Mouse (Mus musculus) hindbrain, embryonic 11.5 days (tissue): ENCODE data around the gene Kdf1. TPM values are rescaled to one million over a fixed set of nuclear protein-coding genes. Genes with fewer than 3 reads are reported as not detected.

Experiments
- ATAC-seq: fragments of 200-750 bp; cut with Nextera tagmentation; 2 replicates; pipeline ENCODE4 v1.8.0; 2017; ENCODE audit warnings: mild to moderate bottlenecking, moderate TSS enrichment, moderate library complexity; ENCODE audit not compliant: low FRiP score
- DNase-seq: peaks from one replicate; pipeline ENCODE4 v3.0.0-alpha.2; 2015; ENCODE audit warnings: low spot score
- H3K27ac ChIP-seq: fragments of 300-500 bp; sonication (generic); 2 replicates; pipeline ENCODE4 v1.5.1; 2014; ENCODE audit warnings: mild to moderate bottlenecking, low read depth, low read length
- H3K27me3 ChIP-seq: fragments of 300-500 bp; sonication (generic); 2 replicates; pipeline ENCODE4 v1.6.1; 2014; ENCODE audit warnings: mild to moderate bottlenecking, low read length, moderate library complexity, mixed read lengths; ENCODE audit not compliant: control insufficient read depth, insufficient read depth
- H3K36me3 ChIP-seq: fragments of 300-500 bp; sonication (generic); 2 replicates; pipeline ENCODE4 v1.6.1; 2014; ENCODE audit warnings: mild to moderate bottlenecking, low read length, moderate library complexity, mixed read lengths; ENCODE audit not compliant: control insufficient read depth, insufficient read depth
- H3K4me1 ChIP-seq: fragments of 300-500 bp; sonication (generic); replicated peaks from 2 replicates; pipeline ENCODE4 v1.6.1; 2014; ENCODE audit warnings: low read length, mixed read lengths; ENCODE audit not compliant: control insufficient read depth, insufficient read depth
- H3K4me2 ChIP-seq: fragments of 300-500 bp; sonication (generic); replicated peaks from 2 replicates; pipeline ENCODE4 v1.6.1; 2014; ENCODE audit warnings: mild to moderate bottlenecking, low read depth, low read length
- H3K4me3 ChIP-seq: fragments of 300-500 bp; sonication (generic); 2 replicates; pipeline ENCODE4 v1.5.1; 2014; ENCODE audit warnings: low read depth, low read length
- H3K9ac ChIP-seq: fragments of 300-500 bp; sonication (generic); 2 replicates; pipeline ENCODE4 v1.6.1; 2014; ENCODE audit warnings: low read depth, low read length
- H3K9me3 ChIP-seq: fragments of 300-500 bp; sonication (generic); 2 replicates; pipeline ENCODE4 v1.6.1; 2016; ENCODE audit warnings: low read length; ENCODE audit not compliant: control insufficient read depth
- WGBS: fragments of 180-500 bp; shearing (Covaris S2); extraction: QIAGEN DNeasy Blood & Tissue Kit; methylation state at CpG from one replicate; pipeline ENCODE4 v1.1.7; 2014; 5-methylcytosine and 5-hydroxymethylcytosine counted together
- polyA plus RNA-seq: library from polyadenylated mRNA; unstranded; fragments of >200 nt; fragmentation: Nextera tagmentation; extraction: Ambion mirVana; gene quantifications from 2 replicates; pipeline ENCODE4 v1.2.1, GENCODE M21; 2014

Gene Kdf1
- polyA plus RNA-seq, 1 experiment from 2014 or later, result 1.7 TPM

GRCm38 (mm10) chr4:133482479-133482878 is 36.3 kb upstream of the Kdf1 start:
- WGBS, result 78% methylated on average over 3 of the region's 3 CpGs
- no peak overlapping the region for H3K27ac ChIP-seq
- H3K4me3 ChIP-seq, result no peak overlapping the region
- H3K9me3 ChIP-seq, result no peaks in the 10 kb centered on the region
- DNase-seq (no peak), ATAC-seq (no peak)
- 0 out of 2 replicates have a peak, but pooled peaks cover 4% of the 10 kb centered on the region for H3K4me1 ChIP-seq
- H3K9ac ChIP-seq, result no peak overlapping the region
- no peaks in the 10 kb centered on the region for H3K36me3 ChIP-seq
- peaks cover 12% of the 10 kb centered on the region for H3K27me3 ChIP-seq
- no peak overlapping the region for H3K4me2 ChIP-seq

- H3K9ac ChIP-seq, result no peak overlapping the region
- peaks cover 12% of the 10 kb centered on the region for H3K27me3 ChIP-seq
- 0 out of 2 replicates have a peak overlapping the region, but pooled peaks have one; percentile 2 for H3K4me2 ChIP-seq
- DNase-seq (no peak), ATAC-seq (no peak)
- 12% methylated on average over 22 of the region's 22 CpGs for WGBS
- no peaks in the 10 kb centered on the region for H3K36me3 ChIP-seq
- 0 out of 2 replicates have a peak, but pooled peaks cover 4% of the 10 kb centered on the region for H3K4me1 ChIP-seq
- H3K4me3 ChIP-seq, result no peak overlapping the region
- H3K27ac ChIP-seq, result no peak overlapping the region
- no peaks in the 10 kb centered on the region for H3K9me3 ChIP-seq
Observed at GRCm38 (mm10) chr4:133484266-133485025, 34.3 kb upstream of the Kdf1 start.

GRCm38 (mm10) chr4:133485691-133486425 is 32.9 kb upstream of the Kdf1 start:
- ATAC-seq, result no peak
- Histone ChIP-seq H3K27ac (no peak overlapping the region), H3K9ac (no peak overlapping the region), H3K36me3 (no peaks in the 10 kb centered on the region), H3K4me1 (no peaks in the 10 kb centered on the region), H3K9me3 (no peaks in the 10 kb centered on the region), H3K4me2 (no peak overlapping the region), H3K4me3 (no peak overlapping the region), H3K27me3 (peaks cover 3% of the 10 kb centered on the region; the same call in 1 of the 2 replicates)
- DNase-seq, result no peak
- 82% methylated on average over 28 of the region's 28 CpGs for WGBS

GRCm38 (mm10) chr4:133486673-133487357 is 31.9 kb upstream of the Kdf1 start:
- 94% methylated on average over 26 of the region's 26 CpGs for WGBS
- H3K27me3 ChIP-seq, result no peaks in the 10 kb centered on the region; the same call in 1 of the 2 replicates
- ATAC-seq (no peak), DNase-seq (no peak)
- no peak overlapping the region for H3K27ac ChIP-seq
- H3K9me3 ChIP-seq, result no peaks in the 10 kb centered on the region
- no peaks in the 10 kb centered on the region for H3K4me1 ChIP-seq
- no peak overlapping the region for H3K9ac ChIP-seq
- H3K36me3 ChIP-seq, result no peaks in the 10 kb centered on the region
- no peak overlapping the region for H3K4me2 ChIP-seq
- no peak overlapping the region for H3K4me3 ChIP-seq

GRCm38 (mm10) chr4:133488619-133489392 is 30.0 kb upstream of the Kdf1 start:
- Histone ChIP-seq H3K9me3 (no peaks in the 10 kb centered on the region), H3K4me3 (no peak overlapping the region), H3K9ac (no peak overlapping the region), H3K4me1 (no peaks in the 10 kb centered on the region), H3K27ac (no peak overlapping the region), H3K4me2 (no peak overlapping the region), H3K36me3 (no peaks in the 10 kb centered on the region), H3K27me3 (no peaks in the 10 kb centered on the region)
- no peak for ATAC-seq
- 86% methylated on average over 20 of the region's 20 CpGs for WGBS
- DNase-seq, result no peak

GRCm38 (mm10) chr4:133489489-133490245 is 29.1 kb upstream of the Kdf1 start:
- no peak overlapping the region for H3K9ac ChIP-seq
- 76% methylated on average over 4 of the region's 4 CpGs for WGBS

GRCm38 (mm10) chr4:133491800-133492199 is 27.0 kb upstream of the Kdf1 start:
- no peaks in the 10 kb centered on the region for H3K36me3 ChIP-seq
- ATAC-seq (no peak), DNase-seq (no peak)
- no peaks in the 10 kb centered on the region for H3K9me3 ChIP-seq
- H3K27me3 ChIP-seq, result peaks cover 18% of the 10 kb centered on the region
- H3K4me2 ChIP-seq, result no peak overlapping the region
- H3K9ac ChIP-seq, result no peak overlapping the region
- no peak overlapping the region for H3K27ac ChIP-seq
- H3K4me1 ChIP-seq, result no peaks in the 10 kb centered on the region
- WGBS, result 31% methylated on average over 10 of the region's 10 CpGs
- no peak overlapping the region for H3K4me3 ChIP-seq

More at GRCm38 (mm10) chr4:133489489-133490245, 29.1 kb upstream of the Kdf1 start:
- H3K27me3 ChIP-seq, result no peaks in the 10 kb centered on the region
- DNase-seq (no peak), ATAC-seq (no peak)
- H3K9me3 ChIP-seq, result no peaks in the 10 kb centered on the region
- H3K4me1 ChIP-seq, result no peaks in the 10 kb centered on the region
- no peak overlapping the region for H3K4me3 ChIP-seq
- no peaks in the 10 kb centered on the region for H3K36me3 ChIP-seq
- H3K27ac ChIP-seq, result no peak overlapping the region
- no peak overlapping the region for H3K4me2 ChIP-seq
